ENCODE assay signal across 11 mouse cellular contexts in genomic region chr10:29794663-29795062, GRCm38 (mm10).
"Had no signal": no experiment of that assay in that cellular context is flagged by ENCODE, and none has a peak within 500 bp of the region (broad histone marks: within the 10 kb centered on the region; RNA-seq: fewer than 3 reads in every experiment).

No protein-coding gene starts in this region.

- H3K27me3 ChIP-seq: liver, embryonic 15.5 days; midbrain, embryonic 15.5 days; neural tube, embryonic 12.5 days had no signal

- H3K4me3 ChIP-seq: left cerebral cortex, adult 2 months; liver, embryonic 15.5 days; midbrain, embryonic 10.5 days; midbrain, embryonic 15.5 days; neural tube, embryonic 12.5 days had no signal

- H3K4me2 ChIP-seq: liver, embryonic 11.5 days; liver, embryonic 15.5 days; midbrain, embryonic 15.5 days; neural tube, embryonic 12.5 days had no signal

- H3K36me3 ChIP-seq: liver, embryonic 15.5 days; midbrain, embryonic 10.5 days; midbrain, embryonic 15.5 days; neural tube, embryonic 12.5 days had no signal

- DNase-seq: kidney, postnatal 25 days; lung, adult 2 months; lung, postnatal 36 days had no signal

- H3K9me3 ChIP-seq: liver, embryonic 15.5 days; midbrain, embryonic 10.5 days; midbrain, embryonic 15.5 days; neural tube, embryonic 12.5 days had no signal

- ATAC-seq: lung, postnatal 0 days; midbrain, embryonic 15.5 days had no signal

- H3K4me1 ChIP-seq: liver, embryonic 15.5 days; midbrain, embryonic 10.5 days; midbrain, embryonic 15.5 days; neural tube, embryonic 12.5 days had no signal

- H3K9ac ChIP-seq: liver, embryonic 15.5 days; midbrain, embryonic 15.5 days; neural tube, embryonic 12.5 days had no signal

- H3K27ac ChIP-seq: left cerebral cortex, adult 2 months; liver, embryonic 15.5 days; midbrain, embryonic 10.5 days; midbrain, embryonic 15.5 days; neural tube, embryonic 12.5 days; stomach, postnatal 0 days had no signal
